Mouse (Mus musculus) megakaryocyte, embryonic 14.5 days (primary cell): ENCODE measurements around the gene Prss57. TPM values are rescaled to one million over a fixed set of nuclear protein-coding genes. Genes with fewer than 3 reads are reported as not detected.

Experiments used
- H3K27me3 ChIP-seq: replicated peaks from 2 replicates; pipeline ENCODE3; 2012; ENCODE audit warnings: inconsistent platforms
- H3K36me3 ChIP-seq: replicated peaks from 2 replicates; pipeline ENCODE3; 2012; ENCODE audit warnings: low read length, inconsistent platforms, mixed read lengths
- H3K4me1 ChIP-seq: 2 replicates; pipeline ENCODE4 v1.6.1; 2012; ENCODE audit warnings: inconsistent platforms
- H3K4me3 ChIP-seq: replicated peaks from 2 replicates; pipeline ENCODE3; 2012; ENCODE audit warnings: moderate library complexity, mild to moderate bottlenecking, inconsistent platforms
- H3K9me3 ChIP-seq: 2 replicates; pipeline ENCODE4 v1.6.1; 2012; ENCODE audit warnings: inconsistent platforms
- FLI1 ChIP-seq: IDR thresholded peaks from 2 replicates; pipeline ENCODE4 v1.6.1; 2012; ENCODE audit warnings: low read length, inconsistent platforms, mixed read lengths
- GATA1 ChIP-seq: IDR thresholded peaks from 3 replicates; pipeline ENCODE4 v1.6.1; 2012; ENCODE audit warnings: mixed read lengths, low read length, inconsistent platforms, borderline replicate concordance
- polyA plus RNA-seq: library from polyadenylated mRNA; stranded (reverse); fragments of >175 nt; gene quantifications from 2 replicates; pipeline ENCODE4 v1.2.3, GENCODE M21; 2012; ENCODE audit warnings: low replicate concordance; ENCODE audit not compliant: insufficient read depth

Gene Prss57
- polyA plus RNA-seq, 1 experiment: 0.70 TPM

DNA sequence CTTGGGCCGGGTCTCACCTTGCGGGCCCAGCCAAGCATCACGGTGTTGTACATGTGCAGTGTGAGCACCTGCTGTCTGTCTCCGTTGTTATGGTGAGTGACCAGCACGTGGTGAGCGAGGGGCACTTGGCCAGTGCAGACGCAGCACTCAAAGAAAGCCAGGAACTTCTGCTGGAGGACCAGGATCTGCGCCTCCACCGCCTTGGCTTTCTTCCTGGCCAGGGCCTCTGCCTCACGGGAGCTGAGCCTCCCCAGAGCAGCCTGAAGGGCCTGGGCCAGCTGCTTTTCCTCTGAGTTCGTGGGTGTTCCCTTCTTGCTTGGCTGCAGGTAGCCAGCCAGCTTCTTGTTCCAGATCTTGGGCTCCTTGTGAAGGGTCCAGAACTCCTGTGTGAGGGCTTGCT, 47.6 kb downstream of the Prss57 start:
- Histone ChIP-seq H3K9me3 (no peaks in the 10 kb centered on the region), H3K27me3 (no peaks in the 10 kb centered on the region), H3K4me1 (peaks cover 37% of the 10 kb centered on the region), H3K4me3 (no peak overlapping the region), H3K36me3 (peaks cover 63% of the 10 kb centered on the region)
- no peak for TF ChIP-seq FLI1
- TF ChIP-seq GATA1: no peak

DNA sequence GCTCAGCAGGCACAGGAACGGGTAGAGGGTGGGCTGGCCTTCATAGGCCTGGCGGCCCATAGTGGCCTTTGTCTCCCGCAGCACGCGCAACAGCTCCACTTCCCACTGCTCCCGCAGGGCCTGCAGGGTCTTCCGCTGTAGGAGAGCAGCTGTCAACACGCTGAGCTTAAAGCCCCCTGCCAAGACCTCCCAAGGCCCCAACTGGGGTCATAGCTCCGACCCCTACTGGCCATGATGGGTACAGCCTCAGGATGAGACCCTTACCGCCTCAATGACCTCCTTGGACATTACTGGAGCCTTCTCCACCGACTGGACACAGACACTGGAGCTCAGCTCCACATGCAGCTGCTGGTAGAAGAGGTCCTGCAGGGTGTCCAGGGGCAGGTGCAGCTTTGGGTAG, 49.9 kb downstream of the Prss57 start:
- H3K4me1 ChIP-seq: peaks cover 24% of the 10 kb centered on the region
- no peak for TF ChIP-seq FLI1
- no peak for TF ChIP-seq GATA1
- H3K36me3 ChIP-seq: peaks cover 86% of the 10 kb centered on the region
- no peaks in the 10 kb centered on the region for H3K27me3 ChIP-seq
- no peak overlapping the region for H3K4me3 ChIP-seq
- peaks cover 5% of the 10 kb centered on the region for H3K9me3 ChIP-seq

DNA sequence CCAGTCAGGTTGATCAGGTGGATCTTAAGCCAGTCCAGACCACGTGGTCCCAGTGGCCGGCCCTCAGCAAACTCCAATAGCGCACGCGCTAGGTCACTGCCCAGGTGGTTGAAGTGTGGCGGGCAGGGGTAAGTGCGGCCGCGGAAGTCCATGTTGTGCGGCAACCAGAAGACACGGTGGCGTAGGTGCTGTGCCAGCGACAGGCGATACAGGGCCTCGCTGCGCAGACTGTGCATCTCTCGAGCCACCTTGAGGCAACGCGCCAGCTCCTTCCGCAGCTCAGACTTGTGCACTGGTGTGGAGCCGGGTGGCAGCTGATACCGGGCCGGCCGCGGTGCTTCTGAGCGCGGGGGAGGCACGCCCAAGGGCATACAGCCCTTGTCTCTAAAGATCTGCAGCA, 51.5 kb downstream of the Prss57 start:
- H3K27me3 ChIP-seq: no peaks in the 10 kb centered on the region
- TF ChIP-seq GATA1: no peak
- TF ChIP-seq FLI1: no peak
- H3K9me3 ChIP-seq: peaks cover 13% of the 10 kb centered on the region
- H3K36me3 ChIP-seq: peaks cover 98% of the 10 kb centered on the region
- no peak overlapping the region for H3K4me3 ChIP-seq
- H3K4me1 ChIP-seq: peaks cover 12% of the 10 kb centered on the region

DNA sequence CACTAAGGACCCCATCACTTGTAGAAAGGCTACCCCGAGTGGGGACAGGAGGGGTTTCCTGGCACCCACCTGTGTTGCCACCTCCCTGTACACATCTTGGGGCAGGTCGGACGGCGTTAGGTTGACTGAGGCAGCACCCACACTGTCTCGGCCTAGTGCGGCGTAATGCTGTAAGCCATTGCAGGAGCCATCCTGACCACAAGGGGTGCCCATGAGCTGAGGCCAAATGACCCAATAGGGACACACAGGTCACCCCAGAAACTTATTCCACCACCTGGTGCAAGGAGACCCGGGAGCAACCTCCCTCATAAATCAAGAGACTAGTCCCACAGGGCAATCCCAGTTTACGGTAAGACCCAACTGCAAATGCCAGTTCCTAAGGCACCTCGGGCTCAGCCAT, 52.5 kb downstream of the Prss57 start:
- Histone ChIP-seq H3K36me3 (peaks cover 96% of the 10 kb centered on the region), H3K4me3 (no peak overlapping the region), H3K9me3 (peaks cover 13% of the 10 kb centered on the region), H3K27me3 (no peaks in the 10 kb centered on the region), H3K4me1 (peaks cover 9% of the 10 kb centered on the region)
- TF ChIP-seq FLI1 (no peak), GATA1 (no peak)

DNA sequence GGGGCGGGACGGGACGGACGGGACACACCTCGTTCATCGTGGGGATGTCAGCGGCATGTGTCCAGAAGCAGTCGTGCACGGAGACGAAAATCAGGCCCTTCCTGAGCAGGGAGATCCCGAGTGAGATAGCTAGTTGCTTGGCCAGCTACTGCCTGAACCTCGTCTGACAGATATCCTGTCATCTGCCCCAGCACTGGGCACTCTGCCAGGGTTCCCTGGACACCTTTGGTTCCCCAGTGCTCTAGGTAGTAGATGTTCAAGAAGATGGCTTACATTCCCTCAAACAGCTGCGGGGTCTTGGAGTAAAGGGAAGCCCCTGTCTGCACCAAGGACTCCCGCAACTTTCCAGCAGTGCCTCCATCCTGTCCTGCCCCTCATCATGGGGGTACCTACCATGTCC, 54.1 kb downstream of the Prss57 start:
- H3K27me3 ChIP-seq: peaks cover under 1% of the 10 kb centered on the region
- H3K4me1 ChIP-seq: peaks cover 9% of the 10 kb centered on the region
- peaks cover 88% of the 10 kb centered on the region for H3K36me3 ChIP-seq
- TF ChIP-seq GATA1 (no peak), FLI1 (no peak)
- H3K4me3 ChIP-seq: no peak overlapping the region
- peaks cover 24% of the 10 kb centered on the region for H3K9me3 ChIP-seq

DNA sequence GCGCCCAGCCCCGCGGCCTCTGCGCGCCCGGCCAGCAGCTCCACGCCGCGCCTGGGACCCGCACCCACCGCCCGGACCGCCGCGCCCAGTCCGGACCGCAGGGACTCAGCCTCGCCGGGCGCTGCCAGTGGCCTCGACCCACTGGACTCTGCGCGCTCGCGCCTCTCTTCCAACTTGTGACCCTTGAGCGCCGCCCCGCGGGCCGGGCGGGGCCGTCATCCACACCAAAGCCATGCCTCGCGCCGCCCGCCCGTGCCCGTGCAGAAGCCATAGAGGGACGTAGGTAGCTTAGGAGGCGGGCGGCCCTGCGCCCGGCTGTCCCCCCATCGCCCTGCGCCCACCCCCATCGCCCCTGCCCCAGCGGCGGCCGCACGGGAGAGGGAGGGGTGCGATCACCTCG, 55.4 kb downstream of the Prss57 start:
- no peak for TF ChIP-seq FLI1
- no peak for TF ChIP-seq GATA1
- Histone ChIP-seq H3K36me3 (peaks cover 74% of the 10 kb centered on the region), H3K27me3 (peaks cover 6% of the 10 kb centered on the region), H3K9me3 (peaks cover 27% of the 10 kb centered on the region), H3K4me1 (peaks cover 9% of the 10 kb centered on the region), H3K4me3 (no peak overlapping the region)

DNA sequence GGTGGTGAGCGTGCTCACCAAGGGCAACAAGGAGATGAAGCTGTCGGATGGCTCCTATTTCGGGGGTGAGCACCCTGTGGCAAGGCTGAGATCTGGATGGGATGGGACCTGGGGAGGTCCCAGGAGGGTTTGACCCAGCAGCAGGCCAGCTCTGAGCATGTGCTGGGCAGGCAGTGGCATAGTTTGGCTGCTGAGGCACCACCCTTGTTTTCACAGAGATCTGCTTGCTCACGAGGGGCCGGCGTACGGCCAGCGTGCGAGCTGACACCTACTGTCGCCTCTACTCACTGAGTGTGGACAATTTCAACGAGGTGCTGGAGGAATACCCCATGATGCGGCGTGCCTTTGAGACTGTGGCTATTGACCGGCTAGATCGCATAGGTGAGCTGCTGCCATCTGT, 56.9 kb downstream of the Prss57 start:
- peaks cover 59% of the 10 kb centered on the region for H3K36me3 ChIP-seq
- TF ChIP-seq GATA1 (no peak), FLI1 (no peak)
- peak overlapping the region; percentile 14 for H3K4me3 ChIP-seq
- H3K4me1 ChIP-seq: peaks cover 7% of the 10 kb centered on the region
- H3K9me3 ChIP-seq: peaks cover 27% of the 10 kb centered on the region
- peaks cover 16% of the 10 kb centered on the region for H3K27me3 ChIP-seq

DNA sequence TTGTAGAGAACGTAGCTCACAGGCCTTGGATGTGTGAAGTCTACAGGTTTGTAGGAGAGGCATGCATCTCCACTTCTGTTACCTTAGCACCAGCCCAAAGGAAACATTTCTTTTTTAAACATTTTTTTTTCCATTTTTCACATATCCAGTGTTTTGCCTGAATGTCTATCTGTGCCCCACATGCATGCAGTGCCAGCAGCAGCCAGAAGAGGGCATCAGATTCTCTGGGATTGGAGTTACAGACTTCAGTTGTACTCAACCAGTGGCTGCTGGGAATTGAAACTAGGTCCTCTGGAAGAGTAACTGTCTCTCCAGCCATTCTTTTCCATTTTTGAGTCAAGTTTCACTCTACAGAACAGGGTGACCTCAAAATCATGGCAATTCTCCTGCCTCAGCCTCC, 58.3 kb downstream of the Prss57 start:
- TF ChIP-seq FLI1: no peak
- TF ChIP-seq GATA1: no peak
- H3K27me3 ChIP-seq: peaks cover 28% of the 10 kb centered on the region
- peaks cover 33% of the 10 kb centered on the region for H3K9me3 ChIP-seq
- H3K36me3 ChIP-seq: peaks cover 46% of the 10 kb centered on the region
- peaks cover 11% of the 10 kb centered on the region; the same call in 1 of the 2 replicates for H3K4me1 ChIP-seq
- H3K4me3 ChIP-seq: no peak overlapping the region

Other genes with a start within 250 kb of the Prss57 start
- gene Mier2, start 235.8 kb downstream of the Prss57 start, polyA plus RNA-seq: 32.9 and 68.6 TPM in 2 replicates
- gene Theg, start 203.6 kb downstream of the Prss57 start, polyA plus RNA-seq: 1.2 TPM in 1 of 2 replicates, not detected in the other
- not detected in 2 replicates for gene C2cd4c, start 176.9 kb downstream of the Prss57 start, polyA plus RNA-seq
- not detected in 2 replicates for gene Shc2, start 153.0 kb downstream of the Prss57 start, polyA plus RNA-seq
- gene Odf3l2, start 145.2 kb downstream of the Prss57 start, polyA plus RNA-seq: not detected in 2 replicates
- 0.78 TPM in 1 of 2 replicates, not detected in the other for gene Madcam1, start 126.4 kb downstream of the Prss57 start, polyA plus RNA-seq
- gene Tpgs1, start 121.6 kb downstream of the Prss57 start, polyA plus RNA-seq: 209 and 257 TPM in 2 replicates
- gene Cdc34, start 108.8 kb downstream of the Prss57 start, polyA plus RNA-seq: 451 and 1,194 TPM in 2 replicates
- 1.4 and 2.2 TPM in 2 replicates for gene Gzmm, start 101.9 kb downstream of the Prss57 start, polyA plus RNA-seq
- 2,144 and 3,272 TPM in 2 replicates for gene Bsg, start 86.5 kb downstream of the Prss57 start, polyA plus RNA-seq
- 1.5 and 1.8 TPM in 2 replicates for gene Hcn2, start 74.3 kb downstream of the Prss57 start, polyA plus RNA-seq
- gene Polrmt, start 44.4 kb downstream of the Prss57 start, polyA plus RNA-seq: 11.1 and 25.3 TPM in 2 replicates
- gene Fgf22, start 35.9 kb downstream of the Prss57 start, polyA plus RNA-seq: not detected in 2 replicates
- gene Rnf126, start 24.0 kb downstream of the Prss57 start, polyA plus RNA-seq: 302 and 542 TPM in 2 replicates
- 1.6 TPM in 1 of 2 replicates, not detected in the other for gene Fstl3, start 13.7 kb downstream of the Prss57 start, polyA plus RNA-seq
- gene Palm, start 2.6 kb upstream of the Prss57 start, polyA plus RNA-seq: 39.0 and 54.6 TPM in 2 replicates
- 1.5 and 2.5 TPM in 2 replicates for gene Misp, start 30.0 kb upstream of the Prss57 start, polyA plus RNA-seq
- 849 and 1,831 TPM in 2 replicates for gene Ptbp1, start 63.5 kb upstream of the Prss57 start, polyA plus RNA-seq
- gene Prtn3, start 83.5 kb upstream of the Prss57 start, polyA plus RNA-seq: 96.7 and 434 TPM in 2 replicates
- gene Plppr3, start 83.7 kb upstream of the Prss57 start, polyA plus RNA-seq: 0.80 and 16.9 TPM in 2 replicates
- gene Elane, start 95.3 kb upstream of the Prss57 start, polyA plus RNA-seq: 5.6 and 23.2 TPM in 2 replicates
- not detected in 2 replicates for gene Cfd, start 99.9 kb upstream of the Prss57 start, polyA plus RNA-seq
- gene Med16, start 118.0 kb upstream of the Prss57 start, polyA plus RNA-seq: 32.2 and 85.7 TPM in 2 replicates
- gene Gm26602, start 119.9 kb upstream of the Prss57 start, polyA plus RNA-seq: not detected in 2 replicates
- 2.7 and 4.5 TPM in 2 replicates for gene Kiss1r, start 126.0 kb upstream of the Prss57 start, polyA plus RNA-seq
- gene R3hdm4, start 130.2 kb upstream of the Prss57 start, polyA plus RNA-seq: 418 and 597 TPM in 2 replicates
- 89.7 and 142 TPM in 2 replicates for gene Arid3a, start 136.1 kb upstream of the Prss57 start, polyA plus RNA-seq
- gene Wdr18, start 169.2 kb upstream of the Prss57 start, polyA plus RNA-seq: 22.2 and 23.8 TPM in 2 replicates
- gene Grin3b, start 179.8 kb upstream of the Prss57 start, polyA plus RNA-seq: not detected in 2 replicates
- 293 and 686 TPM in 2 replicates for gene Tmem259, start 193.4 kb upstream of the Prss57 start, polyA plus RNA-seq
- 1,011 and 1,303 TPM in 2 replicates for gene Cnn2, start 197.6 kb upstream of the Prss57 start, polyA plus RNA-seq
- 47.4 and 62.2 TPM in 2 replicates for gene Abca7, start 205.5 kb upstream of the Prss57 start, polyA plus RNA-seq
- gene Arhgap45, start 225.7 kb upstream of the Prss57 start, polyA plus RNA-seq: 375 and 477 TPM in 2 replicates
- 147 and 260 TPM in 2 replicates for gene Polr2e, start 248.8 kb upstream of the Prss57 start, polyA plus RNA-seq